ENCODE assay signal across 26 mouse cellular contexts in the genomic region with DNA sequence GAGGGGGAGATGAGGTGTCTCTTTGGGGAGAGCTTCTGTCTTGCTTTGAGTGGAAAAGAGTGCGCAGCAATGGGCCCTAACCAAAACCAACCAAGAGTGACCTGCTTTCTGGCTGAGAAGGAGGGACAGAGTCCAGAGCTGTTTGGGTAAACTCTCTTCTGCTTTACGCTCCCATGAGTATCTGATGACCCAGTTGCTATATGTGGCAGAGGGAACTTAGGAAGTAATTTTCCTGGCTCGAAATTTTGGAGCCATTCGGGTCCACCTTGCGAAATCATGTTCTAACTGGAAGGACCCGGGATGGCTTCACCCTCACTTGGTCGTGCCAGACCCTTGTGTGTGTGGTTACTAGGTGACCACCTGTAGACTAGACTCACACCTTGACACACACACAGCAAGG.
"Had no signal": no experiment of that assay in that cellular context is flagged by ENCODE, and none has a peak within 500 bp of the region (broad histone marks: within the 10 kb centered on the region; RNA-seq: fewer than 3 reads in every experiment).

No protein-coding gene starts in this region.

- H3K9ac ChIP-seq: heart, embryonic 12.5 days; hindbrain, embryonic 12.5 days; hindbrain, embryonic 14.5 days; intestine, embryonic 15.5 days; limb, embryonic 13.5 days; limb, embryonic 15.5 days; liver, embryonic 14.5 days had no signal

- H3K4me2 ChIP-seq: heart, embryonic 12.5 days; hindbrain, embryonic 12.5 days; hindbrain, embryonic 14.5 days; intestine, embryonic 15.5 days; limb, embryonic 13.5 days; limb, embryonic 15.5 days; liver, embryonic 11.5 days had no signal

- ATAC-seq: hindbrain, embryonic 16.5 days; inflammation-experienced regulatory T-cells, adult 6 months; intestine, embryonic 15.5 days; intestine, postnatal 0 days had no signal

- DNase-seq: gastrocnemius, postnatal 14 days; gastrocnemius, postnatal 36 days; heart, adult 2 months; heart, postnatal 10 days; heart, postnatal 4 days; kidney, adult 18-20 months; kidney, adult 9 months; kidney, postnatal 10 days; kidney, postnatal 25 days; kidney, postnatal 4 days; left cerebral cortex, postnatal 4 days; lung, adult 18-20 months had no signal

- H3K27ac ChIP-seq: heart, adult 2 months; hindbrain, embryonic 10.5 days; hindbrain, embryonic 12.5 days; hindbrain, embryonic 14.5 days; intestine, embryonic 15.5 days; layer of hippocampus, adult 2 months; limb, embryonic 13.5 days; limb, embryonic 15.5 days; liver, embryonic 14.5 days had no signal

- H3K27me3 ChIP-seq: heart, embryonic 12.5 days; hindbrain, embryonic 12.5 days; intestine, embryonic 15.5 days; limb, embryonic 13.5 days; limb, embryonic 15.5 days had no signal

- H3K36me3 ChIP-seq: heart, embryonic 12.5 days; hindbrain, embryonic 10.5 days; hindbrain, embryonic 12.5 days; intestine, embryonic 15.5 days; limb, embryonic 13.5 days; limb, embryonic 15.5 days had no signal

- H3K4me3 ChIP-seq: heart, adult 2 months; heart, embryonic 12.5 days; hindbrain, embryonic 10.5 days; hindbrain, embryonic 12.5 days; intestine, embryonic 15.5 days; layer of hippocampus, adult 2 months; left cerebral cortex, adult 2 months; limb, embryonic 13.5 days; limb, embryonic 15.5 days had no signal

- H3K4me1 ChIP-seq: hindbrain, embryonic 12.5 days; intestine, embryonic 15.5 days had no signal

- H3K9me3 ChIP-seq: hindbrain, embryonic 10.5 days; hindbrain, embryonic 12.5 days; intestine, embryonic 15.5 days; limb, embryonic 15.5 days had no signal
